Mouse (Mus musculus) bone marrow, adult 2 months (tissue): ENCODE results near the gene Rint1. TPM values are rescaled to one million over a fixed set of nuclear protein-coding genes. Genes with fewer than 3 reads are reported as not detected.

Experiments
- H3K27ac ChIP-seq: fragments of 200-500 bp; 2 replicates; pipeline ENCODE4 v1.5.1; 2012; ENCODE audit warnings: low read depth, mild to moderate bottlenecking, control low read depth, inconsistent platforms, low read length; ENCODE audit not compliant: control insufficient read depth, poor library complexity, insufficient read depth
- H3K4me1 ChIP-seq: fragments of 200-500 bp; 2 replicates; pipeline ENCODE4 v1.6.1; 2011; ENCODE audit warnings: low read length; ENCODE audit not compliant: control insufficient read depth, insufficient read depth
- H3K4me3 ChIP-seq: fragments of 200-500 bp; replicated peaks from 2 replicates; pipeline ENCODE3; 2011; ENCODE audit warnings: mild to moderate bottlenecking, low read depth, low read length, control low read depth; ENCODE audit not compliant: control insufficient read depth
- CTCF ChIP-seq: fragments of 200-500 bp; IDR thresholded peaks from 2 replicates; pipeline ENCODE4 v1.5.1; 2011; ENCODE audit warnings: low read length, control low read depth; ENCODE audit not compliant: control insufficient read depth, insufficient read depth
- POLR2A ChIP-seq: fragments of 200-500 bp; IDR thresholded peaks from 2 replicates; pipeline ENCODE4 v1.6.1; 2011; ENCODE audit warnings: low read depth, mild to moderate bottlenecking, control low read depth, low read length, borderline replicate concordance; ENCODE audit not compliant: control insufficient read depth
- WGBS: fragments of 180-500 bp; shearing (Covaris S2); methylation state at CpG from one replicate; pipeline ENCODE4 v1.1.7; 2018; 5-methylcytosine and 5-hydroxymethylcytosine counted together
- polyA plus RNA-seq: library from polyadenylated mRNA; stranded (reverse); fragments of >200 nt; gene quantifications from 2 replicates; pipeline ENCODE4 v1.2.4, GENCODE M21; 2011; ENCODE audit warnings: low replicate concordance; ENCODE audit not compliant: missing spikeins, insufficient read depth, insufficient read length

The Rint1 gene
- polyA plus RNA-seq, 1 experiment, result 11.7 TPM

DNA sequence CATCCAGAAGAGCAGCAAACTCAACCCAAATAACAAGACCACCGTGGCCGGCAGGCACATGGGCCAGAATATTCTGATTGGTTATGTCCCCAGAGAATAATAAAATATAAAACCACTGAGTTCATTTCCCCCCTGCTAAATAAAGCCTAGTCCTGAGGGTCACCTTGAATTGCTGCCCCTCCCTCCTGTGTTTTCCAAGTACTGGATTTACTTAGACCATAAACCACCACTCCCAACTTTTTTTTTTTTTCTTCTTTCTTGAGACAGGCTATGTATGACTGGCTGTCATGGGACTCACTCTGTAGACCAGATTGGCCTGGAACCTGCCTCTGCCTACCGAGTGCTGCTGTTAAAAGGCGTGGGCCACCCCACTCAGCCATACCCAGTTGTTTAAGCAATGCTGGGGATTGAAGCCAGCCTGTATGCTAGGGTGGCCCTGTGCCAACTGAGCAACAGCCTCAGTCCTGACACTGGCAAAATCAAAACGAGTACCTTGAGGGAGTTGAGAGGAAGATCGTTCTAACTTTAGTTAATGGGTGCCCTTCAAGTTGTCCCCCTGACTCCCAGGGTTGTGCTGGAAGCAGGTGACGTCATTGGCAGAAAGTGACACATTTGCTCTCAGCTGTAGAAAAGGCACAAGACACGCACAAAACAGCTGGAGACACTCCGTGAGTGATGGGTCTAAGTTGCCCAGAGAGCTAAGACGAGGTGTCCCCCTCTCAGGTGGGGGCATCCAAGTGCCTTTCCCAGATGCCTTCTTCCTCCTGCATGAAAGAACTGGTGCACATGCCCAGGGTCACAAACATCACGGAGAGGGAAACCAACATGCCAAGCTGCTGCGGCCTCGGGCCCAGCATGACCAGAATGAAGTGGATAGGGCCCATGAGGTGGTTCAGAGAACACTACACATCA lies 76.8 kb downstream of the Rint1 start:
- Histone ChIP-seq H3K27ac (no peak overlapping the region), H3K4me1 (no peaks in the 10 kb centered on the region), H3K4me3 (no peak overlapping the region)
- TF ChIP-seq POLR2A (no peak), CTCF (no peak)
- WGBS, result 86% methylated on average over 13 of the region's 13 CpGs

DNA sequence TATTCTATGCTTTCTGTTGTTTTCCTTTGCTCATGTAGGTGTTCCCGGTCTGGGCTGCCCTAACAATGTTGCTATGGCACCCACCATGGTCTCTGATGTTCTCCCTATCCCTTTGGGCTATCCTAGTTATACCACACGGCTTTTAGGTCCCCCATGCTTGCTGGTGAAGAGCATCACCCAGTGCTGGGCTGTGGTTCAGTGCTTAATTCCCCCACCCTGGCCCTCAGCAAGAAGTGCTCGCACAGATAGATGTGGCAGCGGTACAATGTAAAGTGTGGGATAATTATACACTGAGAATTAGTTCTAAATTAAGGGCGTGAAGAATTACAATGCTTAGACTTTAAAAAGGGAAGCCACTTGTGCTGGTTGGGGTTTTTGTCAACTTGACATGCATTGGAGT lies 78.4 kb downstream of the Rint1 start:
- no peak for TF ChIP-seq CTCF
- no peak for TF ChIP-seq POLR2A
- Histone ChIP-seq H3K27ac (no peak overlapping the region), H3K4me3 (no peak overlapping the region), H3K4me1 (no peaks in the 10 kb centered on the region)
- WGBS, result 78% methylated on average over 5 of the region's 5 CpGs

Other genes starting within 250 kb of the Rint1 start
- 8.9 and 22.8 TPM in 2 replicates for gene Srpk2, start 103.1 kb upstream of the Rint1 start, polyA plus RNA-seq
- gene Pus7, start 4.0 kb upstream of the Rint1 start, polyA plus RNA-seq, result 15.4 and 16.4 TPM in 2 replicates
- gene Tomm7, start 56.5 kb downstream of the Rint1 start, polyA plus RNA-seq, result 42.3 and 61.4 TPM in 2 replicates
- 66.5 and 72.3 TPM in 2 replicates for gene Fam126a, start 243.0 kb downstream of the Rint1 start, polyA plus RNA-seq